Mouse (Mus musculus) C2C12 (cell line): ENCODE results near the gene Vkorc1l1. TPM values are rescaled to one million over a fixed set of nuclear protein-coding genes. Genes with fewer than 3 reads are reported as not detected.

ENCODE experiments used
- H3K27me3 ChIP-seq: one replicate; pipeline ENCODE4 v1.6.1; 2011; ENCODE audit not compliant: control insufficient read depth, insufficient read depth, insufficient read length
- H3K36me3 ChIP-seq: one replicate; pipeline ENCODE4 v1.6.1; 2011; ENCODE audit not compliant: control insufficient read depth, insufficient read depth
- H3K4me3 ChIP-seq: one replicate; pipeline ENCODE4 v1.5.1; 2011; ENCODE audit warnings: mild to moderate bottlenecking, control low read depth; ENCODE audit not compliant: poor library complexity, insufficient read depth, severe bottlenecking
- H3K79me2 ChIP-seq: one replicate; pipeline ENCODE4 v1.6.1; 2011; ENCODE audit not compliant: control insufficient read depth, insufficient read depth
- H3K79me3 ChIP-seq: one replicate; pipeline ENCODE4 v1.6.1; 2011; ENCODE audit warnings: low read depth, control low read depth
- H3ac ChIP-seq: one replicate; pipeline ENCODE3; 2011; ENCODE audit warnings: low read depth; ENCODE audit not compliant: control insufficient read depth, insufficient read length
- CEBPB ChIP-seq: IDR thresholded peaks from one replicate; pipeline ENCODE4 v1.6.1; 2011; ENCODE audit warnings: low read depth, mild to moderate bottlenecking, control low read depth, moderate library complexity
- CTCF ChIP-seq: IDR thresholded peaks from one replicate; pipeline ENCODE4 v1.5.1; 2011; ENCODE audit not compliant: control insufficient read depth, insufficient read depth, insufficient read length
- FOSL1 ChIP-seq: IDR thresholded peaks from one replicate; pipeline ENCODE4 v1.8.0; 2011; ENCODE audit warnings: mild to moderate bottlenecking, low read length; ENCODE audit not compliant: poor library complexity, insufficient read depth, severe bottlenecking
- MAX ChIP-seq: IDR thresholded peaks from one replicate; pipeline ENCODE4 v1.6.1; 2011; ENCODE audit warnings: mild to moderate bottlenecking, control low read depth
- MYOD1 ChIP-seq: IDR thresholded peaks from one replicate; pipeline ENCODE4 v1.6.1; 2011; ENCODE audit warnings: low read depth; ENCODE audit not compliant: control insufficient read depth, insufficient read length
- USF1 ChIP-seq: IDR thresholded peaks from one replicate; pipeline ENCODE4 v1.6.1; 2011; ENCODE audit warnings: low read depth, mild to moderate bottlenecking, control low read depth, moderate library complexity
- polyA plus RNA-seq: library from polyadenylated mRNA; unstranded; fragments of >200 nt; fragmentation: generic; extraction: Trizol; gene quantifications from one replicate; pipeline ENCODE4 v1.2.1, GENCODE M21; 2012; ENCODE audit warnings: missing spikeins

Vkorc1l1 gene
- polyA plus RNA-seq, 1 experiment: 16.5 TPM

DNA sequence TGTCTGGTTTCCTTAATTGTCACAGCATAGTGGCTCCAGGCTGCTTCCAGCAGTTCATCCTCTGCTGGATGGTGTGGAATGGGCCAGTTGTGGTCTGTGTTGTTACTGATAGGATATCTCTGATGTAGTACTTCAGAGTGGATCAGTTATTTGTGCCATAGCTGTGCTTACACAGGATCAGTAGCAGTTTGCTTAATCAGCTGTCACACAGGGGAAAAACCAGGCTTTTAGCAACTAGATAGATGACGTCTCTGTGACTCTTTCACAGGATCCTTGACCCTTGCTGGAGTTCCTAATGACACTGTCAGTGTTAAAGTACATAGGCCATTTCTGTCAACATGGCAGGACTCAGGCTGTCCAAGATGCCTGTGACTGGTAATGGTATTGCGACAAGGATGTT lies 92.1 kb downstream of the Vkorc1l1 start:
- no peak for TF ChIP-seq MYOD1
- TF ChIP-seq CEBPB: no peak
- no peak for TF ChIP-seq MAX
- no peak for TF ChIP-seq USF1
- TF ChIP-seq FOSL1: no peak
- no peak for TF ChIP-seq CTCF
- Histone ChIP-seq H3K79me3 (peaks cover 22% of the 10 kb centered on the region), H3K4me3 (no peak overlapping the region), H3K79me2 (peaks cover 47% of the 10 kb centered on the region), H3K27me3 (no peaks in the 10 kb centered on the region), H3K36me3 (peaks cover 29% of the 10 kb centered on the region), H3ac (no peak overlapping the region)

Other genes with a start within 250 kb of the Vkorc1l1 start
- not detected for gene Sept14, start 233.5 kb upstream of the Vkorc1l1 start, polyA plus RNA-seq
- gene Mrps17, start 226.5 kb upstream of the Vkorc1l1 start, polyA plus RNA-seq: 146 TPM
- gene Nipsnap2, start 216.9 kb upstream of the Vkorc1l1 start, polyA plus RNA-seq: 31.9 TPM
- 131 TPM for gene Psph, start 154.5 kb upstream of the Vkorc1l1 start, polyA plus RNA-seq
- gene Sumf2, start 95.0 kb upstream of the Vkorc1l1 start, polyA plus RNA-seq: 48.6 TPM
- 856 TPM for gene Chchd2, start 54.5 kb upstream of the Vkorc1l1 start, polyA plus RNA-seq
- gene Zbed5, start 46.2 kb upstream of the Vkorc1l1 start, polyA plus RNA-seq: 1.4 TPM
- 0.15 TPM for gene Phkg1, start 43.4 kb upstream of the Vkorc1l1 start, polyA plus RNA-seq
- gene Nupr1l, start 33.4 kb upstream of the Vkorc1l1 start, polyA plus RNA-seq: 0.28 TPM
- gene Gusb, start 61.1 kb downstream of the Vkorc1l1 start, polyA plus RNA-seq: 56.0 TPM
- gene Asl, start 87.3 kb downstream of the Vkorc1l1 start, polyA plus RNA-seq: 26.4 TPM
- 32.6 TPM for gene Crcp, start 87.3 kb downstream of the Vkorc1l1 start, polyA plus RNA-seq
- gene Tpst1, start 131.4 kb downstream of the Vkorc1l1 start, polyA plus RNA-seq: 22.3 TPM
- gene Kctd7, start 202.9 kb downstream of the Vkorc1l1 start, polyA plus RNA-seq: 2.4 TPM
- 14.3 TPM for gene Rabgef1, start 229.8 kb downstream of the Vkorc1l1 start, polyA plus RNA-seq